Mouse (Mus musculus) limb, embryonic 14.5 days (tissue): ENCODE data around the gene Txnrd1. TPM values are rescaled to one million over a fixed set of nuclear protein-coding genes. Genes with fewer than 3 reads are reported as not detected.

Experiments used
- ATAC-seq: fragments of 200-750 bp; cut with Nextera tagmentation; 2 replicates; pipeline ENCODE4 v1.8.0; 2017; ENCODE audit warnings: low read depth, moderate number of reproducible peaks, moderate TSS enrichment; ENCODE audit not compliant: low FRiP score
- DNase-seq: peaks from one replicate; pipeline ENCODE4 v3.0.0-alpha.2; 2015; ENCODE audit warnings: low spot score
- H3K27ac ChIP-seq: fragments of 300-500 bp; sonication (generic); replicated peaks from 2 replicates; pipeline ENCODE4 v1.5.1; 2014; ENCODE audit warnings: low read depth, mild to moderate bottlenecking, low read length, moderate library complexity, mixed read lengths
- H3K27me3 ChIP-seq: fragments of 300-500 bp; sonication (generic); 2 replicates; pipeline ENCODE4 v1.6.1; 2014; ENCODE audit warnings: low read length, mixed read lengths; ENCODE audit not compliant: control insufficient read depth, insufficient read depth
- H3K36me3 ChIP-seq: fragments of 300-500 bp; sonication (generic); 2 replicates; pipeline ENCODE4 v1.6.1; 2014; ENCODE audit warnings: mild to moderate bottlenecking, low read length, moderate library complexity, mixed read lengths; ENCODE audit not compliant: control insufficient read depth, insufficient read depth
- H3K4me1 ChIP-seq: fragments of 300-500 bp; sonication (generic); 2 replicates; pipeline ENCODE4 v1.6.1; 2014; ENCODE audit warnings: antibody characterized with exemption, low read length, mixed read lengths; ENCODE audit not compliant: control insufficient read depth, insufficient read depth
- H3K4me2 ChIP-seq: fragments of 300-500 bp; sonication (generic); replicated peaks from 2 replicates; pipeline ENCODE4 v1.6.1; 2014; ENCODE audit warnings: low read depth, mild to moderate bottlenecking, low read length, moderate library complexity; ENCODE audit not compliant: severe bottlenecking
- H3K4me3 ChIP-seq: fragments of 300-500 bp; sonication (generic); replicated peaks from 2 replicates; pipeline ENCODE4 v1.5.1; 2014; ENCODE audit warnings: low read length
- H3K9ac ChIP-seq: fragments of 300-500 bp; sonication (generic); 2 replicates; pipeline ENCODE4 v1.6.1; 2014; ENCODE audit warnings: mild to moderate bottlenecking, low read depth, low read length, moderate library complexity; ENCODE audit not compliant: severe bottlenecking
- H3K9me3 ChIP-seq: fragments of 300-500 bp; sonication (generic); 2 replicates; pipeline ENCODE4 v1.6.1; 2016; ENCODE audit warnings: low read length; ENCODE audit not compliant: control insufficient read depth
- POLR2A ChIP-seq: fragments of 200-500 bp; IDR thresholded peaks from 2 replicates; pipeline ENCODE4 v1.8.0; 2012; ENCODE audit warnings: inconsistent platforms, mild to moderate bottlenecking, moderate library complexity, borderline replicate concordance; ENCODE audit not compliant: insufficient read depth, insufficient read length; ENCODE audit errors: extremely low read depth
- WGBS: fragments of 180-500 bp; shearing (Covaris S2); extraction: QIAGEN DNeasy Blood & Tissue Kit; methylation state at CpG from one replicate; pipeline ENCODE4 v1.1.7; 2014; 5-methylcytosine and 5-hydroxymethylcytosine counted together
- polyA plus RNA-seq, 2 experiments: library from polyadenylated mRNA; depleted of rRNA in 1 of 2; stranded (reverse) in 1 of 2; unstranded in 1 of 2; fragments of >200 nt; fragmentation: Nextera tagmentation in 1 of 2; extraction: Ambion mirVana in 1 of 2; gene quantifications; 2 replicates each; pipeline versions ENCODE4 v1.2.1 to v1.2.3; 2012 to 2014

Txnrd1 gene
- polyA plus RNA-seq, 2 experiments: 67.7 to 87.9 TPM

DNA sequence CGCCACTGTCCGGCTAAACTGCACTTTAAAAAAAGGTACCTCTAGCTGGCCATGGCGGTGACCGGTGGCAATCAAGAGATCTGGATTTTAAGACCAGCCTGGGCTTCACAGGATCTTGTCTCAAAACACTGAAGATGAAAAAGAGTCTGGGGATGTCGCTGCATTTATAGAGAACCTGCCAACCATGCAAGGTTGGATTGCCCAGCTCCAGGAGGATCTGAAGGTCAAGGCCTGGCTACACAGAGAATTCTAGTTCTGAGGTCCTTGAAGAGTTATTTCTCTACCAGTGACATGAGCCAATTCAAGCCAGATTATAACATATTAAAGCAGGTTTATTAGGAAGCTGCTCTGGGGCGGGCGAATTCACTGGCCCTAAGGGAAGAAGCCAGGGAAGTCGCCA, 24.9 kb upstream of the Txnrd1 start:
- no peak overlapping the region for H3K9ac ChIP-seq
- TF ChIP-seq POLR2A: no peak
- no peaks in the 10 kb centered on the region for H3K27me3 ChIP-seq
- no peak overlapping the region for H3K27ac ChIP-seq
- no peaks in the 10 kb centered on the region for H3K9me3 ChIP-seq
- H3K4me2 ChIP-seq: no peak overlapping the region
- WGBS: 73% methylated on average over 8 of the region's 8 CpGs
- H3K36me3 ChIP-seq: no peaks in the 10 kb centered on the region
- no peak overlapping the region for H3K4me3 ChIP-seq
- DNase-seq (no peak), ATAC-seq (no peak)
- peaks cover 6% of the 10 kb centered on the region; the same call in 1 of the 2 replicates for H3K4me1 ChIP-seq

GRCm38 (mm10) chr10:82809352-82809751, 24.4 kb upstream of the Txnrd1 start:
- Histone ChIP-seq H3K4me3 (no peak overlapping the region), H3K4me1 (peaks cover 8% of the 10 kb centered on the region), H3K27ac (no peak overlapping the region), H3K9me3 (no peaks in the 10 kb centered on the region), H3K27me3 (no peaks in the 10 kb centered on the region), H3K9ac (no peak overlapping the region), H3K4me2 (no peak overlapping the region), H3K36me3 (no peaks in the 10 kb centered on the region)
- TF ChIP-seq POLR2A: no peak
- no peak for DNase-seq
- no peak for ATAC-seq
- WGBS: 33% methylated on average over 3 of the region's 3 CpGs

- no peak overlapping the region for H3K27ac ChIP-seq
- no peaks in the 10 kb centered on the region for H3K27me3 ChIP-seq
- H3K9ac ChIP-seq: peak overlapping the region; percentile 56
- no peaks in the 10 kb centered on the region for H3K36me3 ChIP-seq
- H3K4me2 ChIP-seq: peak overlapping the region; percentile 69
- H3K4me1 ChIP-seq: peaks cover 12% of the 10 kb centered on the region
- 9% methylated on average over 30 of the region's 52 CpGs for WGBS
- peak; percentile 78 for ATAC-seq
- H3K9me3 ChIP-seq: no peaks in the 10 kb centered on the region
- peak overlapping the region; percentile 49 for H3K4me3 ChIP-seq
- DNase-seq: peak; percentile 72
- no peak for TF ChIP-seq POLR2A
These were observed 21.8 kb upstream of the Txnrd1 start for GRCm38 (mm10) chr10:82811855-82812431.

GRCm38 (mm10) chr10:82814096-82814970, 19.4 kb upstream of the Txnrd1 start:
- Histone ChIP-seq H3K27me3 (no peaks in the 10 kb centered on the region), H3K27ac (0 out of 2 replicates have a peak overlapping the region, but pooled peaks have one; percentile 14), H3K4me1 (peaks cover 8% of the 10 kb centered on the region), H3K36me3 (no peaks in the 10 kb centered on the region), H3K4me2 (no peak overlapping the region), H3K9ac (no peak overlapping the region), H3K4me3 (no peak overlapping the region), H3K9me3 (no peaks in the 10 kb centered on the region)
- WGBS: 22% methylated on average over 19 of the region's 19 CpGs
- DNase-seq: peak; percentile 35
- peak; percentile 68 for ATAC-seq
- no peak for TF ChIP-seq POLR2A

DNA sequence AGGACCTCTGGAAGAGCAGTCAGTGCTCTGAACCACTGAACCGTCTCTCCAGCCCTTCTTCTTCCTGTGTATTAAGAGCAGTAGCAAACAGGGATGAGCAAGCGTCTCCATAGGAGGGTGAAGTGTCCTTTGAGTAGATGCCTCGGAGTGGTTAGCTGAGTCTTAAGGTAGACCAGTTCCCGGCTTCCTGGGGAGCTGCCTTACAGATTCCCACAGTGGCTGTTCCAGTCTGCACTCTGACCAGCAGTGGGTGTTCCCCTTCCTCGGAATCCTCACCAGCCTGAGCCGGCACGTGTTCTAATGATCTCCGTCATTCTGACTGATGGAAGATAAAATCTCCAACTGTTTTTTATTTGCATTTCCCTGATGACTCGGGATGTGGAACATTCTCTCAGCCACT, 17.3 kb upstream of the Txnrd1 start:
- Histone ChIP-seq H3K36me3 (no peaks in the 10 kb centered on the region), H3K4me3 (no peak overlapping the region), H3K27me3 (no peaks in the 10 kb centered on the region), H3K9ac (no peak overlapping the region), H3K4me1 (peaks cover 6% of the 10 kb centered on the region; the same call in 1 of the 2 replicates), H3K27ac (no peak overlapping the region), H3K4me2 (no peak overlapping the region), H3K9me3 (no peaks in the 10 kb centered on the region)
- WGBS: 83% methylated on average over 9 of the region's 9 CpGs
- DNase-seq: no peak
- ATAC-seq: no peak
- TF ChIP-seq POLR2A: no peak
